Mouse (Mus musculus): ENCODE results near the gene Sel1l. TPM values are rescaled to one million over a fixed set of nuclear protein-coding genes. Genes with fewer than 3 reads are reported as not detected.

Sel1l gene
- polyA plus RNA-seq, 1 experiment from 2014 or later = 79.9 TPM

DNA sequence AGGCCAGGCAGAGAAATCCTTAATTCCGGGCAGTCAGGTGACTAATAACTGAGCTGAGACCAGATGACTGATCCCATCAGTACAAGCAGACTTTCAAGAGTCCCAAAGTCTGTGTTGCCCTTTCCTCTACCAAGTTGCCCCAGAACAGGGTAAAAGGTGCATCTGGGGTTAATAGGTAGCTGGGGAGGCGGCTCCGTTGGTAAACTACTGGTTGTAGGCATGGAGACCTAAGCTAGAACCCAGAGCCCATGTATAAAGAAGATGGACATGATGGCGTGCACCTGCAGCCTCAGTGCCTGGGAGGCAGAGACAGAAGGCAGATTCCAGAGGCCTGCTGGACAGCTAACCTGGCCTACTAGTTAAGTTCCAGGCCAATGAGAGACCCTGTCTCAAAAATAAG, 30.2 kb downstream of the Sel1l start:
- Histone ChIP-seq H3K4me1 (replicated peaks) (no peaks in the 10 kb centered on the region), H3K9ac (replicated peaks) (no peak overlapping the region), H3K27me3 (no peaks in the 10 kb centered on the region), H3K27ac (no peak overlapping the region), H3K36me3 (peaks cover 76% of the 10 kb centered on the region), H3K9me3 (no peaks in the 10 kb centered on the region), H3K4me3 (replicated peaks) (no peak overlapping the region), H3K4me2 (no peak overlapping the region)
- ATAC-seq (ENCODE audit: insufficient number of reproducible peaks, insufficient read depth, low FRiP score, low TSS enrichment, low read depth) = no peak
- 88% methylated on average over 4 of the region's 4 CpGs for WGBS

DNA sequence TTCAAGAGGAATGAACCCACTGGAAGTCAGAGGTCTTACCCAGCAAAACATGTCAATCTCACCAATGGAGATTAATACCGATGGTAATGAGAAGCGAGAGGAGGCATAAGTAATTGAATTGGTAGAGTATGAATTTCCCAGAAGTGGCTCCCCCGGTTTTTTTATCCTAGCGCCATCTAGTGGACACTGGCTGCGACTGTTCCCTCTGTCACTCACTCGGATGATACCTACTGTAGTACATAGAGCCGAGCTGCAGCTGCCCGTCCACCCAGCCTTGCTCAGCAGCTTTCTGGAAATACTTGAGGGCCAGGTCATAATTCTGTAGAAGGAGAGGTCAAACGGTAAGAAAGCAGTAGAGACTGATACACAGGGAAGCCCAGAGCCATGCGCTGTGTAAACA, 33.0 kb downstream of the Sel1l start:
- no peaks in the 10 kb centered on the region for H3K9me3 ChIP-seq
- peaks cover 77% of the 10 kb centered on the region for H3K36me3 ChIP-seq
- no peak for ATAC-seq (ENCODE audit: insufficient number of reproducible peaks, insufficient read depth, low FRiP score, low TSS enrichment, low read depth)

GRCm38 (mm10) chr12:91815552-91815951, 33.4 kb downstream of the Sel1l start:
- 0 out of 2 replicates have a peak, but pooled peaks have one; percentile 23 for ATAC-seq (ENCODE audit: insufficient number of reproducible peaks, insufficient read depth, low FRiP score, low TSS enrichment, low read depth)
- no peaks in the 10 kb centered on the region for H3K4me1 ChIP-seq (replicated peaks)
- 94% methylated on average over 11 of the region's 11 CpGs for WGBS
- H3K27me3 ChIP-seq = no peaks in the 10 kb centered on the region
- no peak overlapping the region for H3K4me3 ChIP-seq (replicated peaks)
- no peak overlapping the region for H3K4me2 ChIP-seq
- H3K9ac ChIP-seq (replicated peaks) = no peak overlapping the region
- no peak overlapping the region for H3K27ac ChIP-seq
- H3K36me3 ChIP-seq = peaks cover 78% of the 10 kb centered on the region
- H3K9me3 ChIP-seq = no peaks in the 10 kb centered on the region

More for the DNA sequence above, 33.0 kb downstream of the Sel1l start:
- no peak overlapping the region for H3K4me2 ChIP-seq
- no peak overlapping the region for H3K27ac ChIP-seq
- no peaks in the 10 kb centered on the region for H3K27me3 ChIP-seq
- no peak overlapping the region for H3K4me3 ChIP-seq (replicated peaks)
- WGBS = 30% methylated on average over 10 of the region's 10 CpGs
- no peak overlapping the region for H3K9ac ChIP-seq (replicated peaks)
- H3K4me1 ChIP-seq (replicated peaks) = no peaks in the 10 kb centered on the region

DNA sequence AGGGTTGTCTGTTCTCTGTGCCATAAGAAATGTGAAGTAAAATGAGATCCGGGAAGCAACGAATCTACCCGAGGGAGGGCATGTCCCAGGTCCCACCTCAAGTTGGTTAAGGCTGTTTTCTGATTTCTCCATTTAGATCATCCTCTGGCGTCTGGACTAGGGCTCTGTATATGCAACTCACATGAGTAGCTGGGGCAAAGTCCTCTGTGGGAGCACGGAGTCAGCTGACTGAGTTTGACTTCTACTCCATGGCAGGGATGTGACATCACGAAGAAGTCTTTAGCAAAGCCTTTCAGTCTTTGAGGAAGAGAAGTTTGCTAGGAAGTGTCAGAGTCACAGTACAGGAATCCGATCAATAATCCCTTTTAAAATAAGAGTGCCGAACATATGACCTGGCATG, 40.0 kb downstream of the Sel1l start:
- WGBS = 92% methylated on average over 8 of the region's 8 CpGs
- Histone ChIP-seq H3K27ac (no peak overlapping the region), H3K4me3 (replicated peaks) (no peak overlapping the region), H3K9ac (replicated peaks) (no peak overlapping the region), H3K36me3 (peaks cover 67% of the 10 kb centered on the region), H3K9me3 (no peaks in the 10 kb centered on the region), H3K4me1 (replicated peaks) (no peaks in the 10 kb centered on the region), H3K4me2 (no peak overlapping the region), H3K27me3 (no peaks in the 10 kb centered on the region)
- no peak for ATAC-seq (ENCODE audit: insufficient number of reproducible peaks, insufficient read depth, low FRiP score, low TSS enrichment, low read depth)

GRCm38 (mm10) chr12:91807761-91808160, 41.2 kb downstream of the Sel1l start:
- WGBS = 83% methylated on average over 6 of the region's 6 CpGs
- no peak for ATAC-seq (ENCODE audit: insufficient number of reproducible peaks, insufficient read depth, low FRiP score, low TSS enrichment, low read depth)

GRCm38 (mm10) chr12:91807095-91807494, 41.9 kb downstream of the Sel1l start:
- H3K27ac ChIP-seq = no peak overlapping the region
- no peak overlapping the region for H3K4me2 ChIP-seq
- no peaks in the 10 kb centered on the region for H3K27me3 ChIP-seq
- 86% methylated on average over 11 of the region's 11 CpGs for WGBS
- peaks cover 50% of the 10 kb centered on the region for H3K36me3 ChIP-seq
- H3K4me3 ChIP-seq (replicated peaks) = no peak overlapping the region
- no peaks in the 10 kb centered on the region for H3K9me3 ChIP-seq
- ATAC-seq (ENCODE audit: insufficient number of reproducible peaks, insufficient read depth, low FRiP score, low TSS enrichment, low read depth) = no peak
- H3K9ac ChIP-seq (replicated peaks) = no peak overlapping the region
- H3K4me1 ChIP-seq (replicated peaks) = no peaks in the 10 kb centered on the region

More at GRCm38 (mm10) chr12:91807761-91808160, 41.2 kb downstream of the Sel1l start:
- H3K27ac ChIP-seq = no peak overlapping the region
- H3K36me3 ChIP-seq = peaks cover 55% of the 10 kb centered on the region
- no peak overlapping the region for H3K9ac ChIP-seq (replicated peaks)
- no peaks in the 10 kb centered on the region for H3K27me3 ChIP-seq
- no peak overlapping the region for H3K4me3 ChIP-seq (replicated peaks)
- H3K4me1 ChIP-seq (replicated peaks) = no peaks in the 10 kb centered on the region
- no peak overlapping the region for H3K4me2 ChIP-seq
- no peaks in the 10 kb centered on the region for H3K9me3 ChIP-seq

GRCm38 (mm10) chr12:91804262-91804661, 44.7 kb downstream of the Sel1l start:
- Histone ChIP-seq H3K36me3 (peaks cover 23% of the 10 kb centered on the region), H3K4me2 (no peak overlapping the region), H3K9me3 (no peaks in the 10 kb centered on the region), H3K27ac (no peak overlapping the region), H3K4me3 (replicated peaks) (no peak overlapping the region), H3K27me3 (no peaks in the 10 kb centered on the region), H3K9ac (replicated peaks) (no peak overlapping the region), H3K4me1 (replicated peaks) (no peaks in the 10 kb centered on the region)
- no peak for ATAC-seq (ENCODE audit: insufficient number of reproducible peaks, insufficient read depth, low FRiP score, low TSS enrichment, low read depth)
- WGBS = 83% methylated on average over 3 of the region's 3 CpGs

DNA sequence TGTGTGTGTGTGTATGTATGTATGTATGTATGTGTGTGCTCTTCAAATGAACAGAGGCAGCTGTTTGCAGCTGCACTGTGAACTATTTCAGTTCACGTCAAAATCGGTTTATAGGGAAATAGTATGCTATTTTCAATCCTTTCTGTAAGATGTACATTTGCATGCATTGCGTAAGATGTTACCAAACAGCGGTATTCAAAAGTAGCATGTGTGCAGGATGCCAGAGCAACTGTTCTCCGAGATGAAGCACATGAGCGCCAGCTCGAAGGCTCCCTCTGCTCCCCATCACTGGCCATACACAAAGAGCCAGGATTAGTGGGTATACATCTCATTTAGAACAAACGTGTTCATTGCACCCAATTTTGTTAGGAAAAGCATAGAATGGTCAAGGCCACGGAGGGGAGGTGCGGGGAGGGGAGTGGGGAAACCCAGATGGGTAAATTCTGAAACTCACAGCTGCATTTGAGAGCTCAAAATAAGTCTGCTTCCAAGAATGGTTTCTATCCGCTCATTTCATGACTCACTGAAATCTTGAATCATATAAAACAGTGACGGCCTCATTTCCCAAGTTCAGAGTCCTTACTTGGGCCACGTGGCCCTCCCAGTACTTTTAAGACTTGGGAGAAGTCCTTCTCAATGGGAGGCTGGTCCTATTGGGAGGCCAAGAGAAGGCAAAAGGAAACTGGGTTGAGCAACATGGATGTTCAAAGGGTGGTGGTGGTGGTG, 45.6 kb downstream of the Sel1l start:
- H3K9ac ChIP-seq (replicated peaks) = no peak overlapping the region
- no peak overlapping the region for H3K27ac ChIP-seq
- WGBS = 86% methylated on average over 13 of the region's 13 CpGs
- no peaks in the 10 kb centered on the region for H3K9me3 ChIP-seq
- no peak for ATAC-seq (ENCODE audit: insufficient number of reproducible peaks, insufficient read depth, low FRiP score, low TSS enrichment, low read depth)
- no peak overlapping the region for H3K4me2 ChIP-seq
- no peak overlapping the region for H3K4me3 ChIP-seq (replicated peaks)
- H3K27me3 ChIP-seq = no peaks in the 10 kb centered on the region
- no peaks in the 10 kb centered on the region for H3K4me1 ChIP-seq (replicated peaks)
- peaks cover 14% of the 10 kb centered on the region for H3K36me3 ChIP-seq

- WGBS = 86% methylated on average over 12 of the region's 12 CpGs
- no peak for ATAC-seq (ENCODE audit: insufficient number of reproducible peaks, insufficient read depth, low FRiP score, low TSS enrichment, low read depth)
These were observed 46.3 kb downstream of the Sel1l start for GRCm38 (mm10) chr12:91802586-91803206.

DNA sequence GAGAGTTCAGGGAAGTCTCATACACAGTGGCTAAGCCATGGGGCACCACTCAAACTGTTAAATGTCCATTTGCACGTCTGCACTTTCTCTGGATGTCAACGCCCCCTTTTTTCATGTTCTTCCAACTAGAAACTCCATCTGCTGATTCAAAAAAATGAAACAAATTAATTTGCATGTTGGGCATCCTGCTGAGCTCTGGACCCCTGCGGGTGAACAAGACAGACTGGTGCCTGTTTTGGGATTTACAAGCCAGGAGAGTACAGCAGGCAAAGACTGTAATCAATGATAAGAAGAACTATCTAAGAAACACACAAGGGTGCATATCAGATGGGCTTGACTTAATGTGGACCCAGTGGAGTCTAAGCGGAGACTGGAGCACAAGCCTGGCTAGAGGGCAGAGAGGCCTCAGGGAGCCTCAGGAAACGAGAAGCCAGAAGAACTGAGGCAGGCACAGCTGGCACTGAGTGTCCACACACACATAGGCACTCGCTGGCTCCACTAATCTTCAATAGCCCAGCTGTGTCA, 48.0 kb downstream of the Sel1l start:
- no peak overlapping the region for H3K4me3 ChIP-seq (replicated peaks)
- no peaks in the 10 kb centered on the region for H3K36me3 ChIP-seq
- H3K27ac ChIP-seq = no peak overlapping the region
- 71% methylated on average over 6 of the region's 6 CpGs for WGBS
- no peak for ATAC-seq (ENCODE audit: insufficient number of reproducible peaks, insufficient read depth, low FRiP score, low TSS enrichment, low read depth)
- no peaks in the 10 kb centered on the region for H3K4me1 ChIP-seq (replicated peaks)
- no peaks in the 10 kb centered on the region for H3K9me3 ChIP-seq
- H3K4me2 ChIP-seq = no peak overlapping the region
- H3K9ac ChIP-seq (replicated peaks) = no peak overlapping the region
- no peaks in the 10 kb centered on the region for H3K27me3 ChIP-seq

More at GRCm38 (mm10) chr12:91802586-91803206, 46.3 kb downstream of the Sel1l start:
- Histone ChIP-seq H3K27me3 (no peaks in the 10 kb centered on the region), H3K4me1 (replicated peaks) (no peaks in the 10 kb centered on the region), H3K27ac (no peak overlapping the region), H3K4me3 (replicated peaks) (no peak overlapping the region), H3K36me3 (peaks cover 7% of the 10 kb centered on the region; the same call in 1 of the 2 replicates), H3K9me3 (no peaks in the 10 kb centered on the region), H3K9ac (replicated peaks) (no peak overlapping the region), H3K4me2 (no peak overlapping the region)

DNA sequence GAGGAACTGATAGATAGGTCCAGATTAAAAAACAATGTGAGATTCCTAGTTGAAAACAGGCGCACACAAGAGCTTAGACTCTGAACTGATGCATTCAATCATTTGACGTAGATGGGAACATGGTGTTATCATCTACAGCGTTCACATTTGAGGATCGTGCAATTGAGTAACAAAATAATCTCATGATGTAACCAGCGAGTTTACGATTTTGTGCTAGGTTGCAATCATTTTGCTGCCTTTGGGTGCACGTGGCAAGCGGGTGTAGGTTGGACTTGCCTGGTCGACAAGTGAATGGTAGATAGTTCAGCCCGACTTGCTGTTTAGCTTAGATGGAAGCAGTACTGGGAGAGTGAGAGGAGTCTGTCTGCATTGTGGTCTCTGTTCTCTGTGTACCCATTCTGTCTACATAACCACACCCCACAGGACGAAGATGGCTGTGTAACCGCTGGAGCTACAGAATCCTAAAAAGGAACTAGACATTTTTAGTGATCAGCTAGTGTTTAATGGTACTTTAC, 49.1 kb downstream of the Sel1l start:
- Histone ChIP-seq H3K4me1 (replicated peaks) (no peaks in the 10 kb centered on the region), H3K9ac (replicated peaks) (no peak overlapping the region), H3K27ac (no peak overlapping the region), H3K4me2 (no peak overlapping the region), H3K9me3 (no peaks in the 10 kb centered on the region), H3K4me3 (replicated peaks) (no peak overlapping the region), H3K36me3 (no peaks in the 10 kb centered on the region), H3K27me3 (no peaks in the 10 kb centered on the region)
- no peak for ATAC-seq (ENCODE audit: insufficient number of reproducible peaks, insufficient read depth, low FRiP score, low TSS enrichment, low read depth)
- WGBS = 75% methylated on average over 12 of the region's 12 CpGs
